In genomic region chr14:54492345-54493131, GRCm38 (mm10) we compare ENCODE assay signal across 9 mouse cellular contexts. TPM values are rescaled to one million over a fixed set of nuclear protein-coding genes. Genes with fewer than 3 reads are reported as not detected.
DNase-seq lines count a peak whose midpoint lies in the region; ATAC-seq and TF ChIP-seq lines count a peak whose summit lies in the region.
"Had no signal": no experiment of that assay in that cellular context is flagged by ENCODE, and none has a peak within 500 bp of the region (broad histone marks: within the 10 kb centered on the region; RNA-seq: fewer than 3 reads in every experiment).

No protein-coding gene starts in this region.

- H3K9me3 ChIP-seq in kidney, postnatal 0 days (replicated peaks; ENCODE audit: low read length): no peaks in the 10 kb centered on the region
- no peaks in the 10 kb centered on the region for H3K9me3 ChIP-seq in ES-Bruce4 (replicated peaks; ENCODE audit: control insufficient read depth, insufficient read depth, low read length, poor library complexity, severe bottlenecking)
- no peaks in the 10 kb centered on the region for H3K9me3 ChIP-seq in lung, postnatal 0 days (ENCODE audit: low read length)
- H3K9me3 ChIP-seq in hindbrain, embryonic 14.5 days (ENCODE audit: control insufficient read depth, low read length): no peaks in the 10 kb centered on the region
- H3K9me3 ChIP-seq in heart, embryonic 10.5 days: no peaks in the 10 kb centered on the region

- H3K36me3 ChIP-seq in kidney, postnatal 0 days (ENCODE audit: insufficient read depth, low read length): no peaks in the 10 kb centered on the region
- H3K36me3 ChIP-seq in ES-Bruce4 (ENCODE audit: control insufficient read depth, insufficient read depth, low read length, poor library complexity, severe bottlenecking): no peaks in the 10 kb centered on the region
- H3K36me3 ChIP-seq in lung, postnatal 0 days (ENCODE audit: insufficient read depth, low read length): no peaks in the 10 kb centered on the region
- no peaks in the 10 kb centered on the region for H3K36me3 ChIP-seq in hindbrain, embryonic 14.5 days (replicated peaks; ENCODE audit: control insufficient read depth, insufficient read depth)
- H3K36me3 ChIP-seq in heart, embryonic 10.5 days: no peaks in the 10 kb centered on the region

- peak; percentile 46 for DNase-seq in kidney, postnatal 0 days (ENCODE audit: low spot score)
- no peak for DNase-seq in kidney, postnatal 10 days
- DNase-seq in brain, embryonic 14.5 days (ENCODE audit: low read depth): peak; percentile 24
- DNase-seq in lung, postnatal 0 days (ENCODE audit: low spot score): peak; percentile 40
- DNase-seq in cerebellum, postnatal 10 days: no peak
- DNase-seq in hindbrain, embryonic 14.5 days (ENCODE audit: low spot score): no peak
- no peak for DNase-seq in heart, embryonic 10.5 days (ENCODE audit: low spot score)
- DNase-seq: kidney, postnatal 25 days had no signal

- peak; percentile 73 for TF ChIP-seq POLR2A in ES-Bruce4 (IDR thresholded peaks at IDR 0.05; ENCODE audit: insufficient read depth, low read length)
- no peak for TF ChIP-seq POLR2A in brain, embryonic 14.5 days (IDR thresholded peaks at IDR 0.05; ENCODE audit: borderline replicate concordance, extremely low read depth, insufficient read depth, insufficient read length, poor library complexity, severe bottlenecking)

- no peaks in the 10 kb centered on the region for H3K27me3 ChIP-seq in kidney, postnatal 0 days (ENCODE audit: insufficient read depth, low read length)
- no peaks in the 10 kb centered on the region for H3K27me3 ChIP-seq in ES-Bruce4 (ENCODE audit: control insufficient read depth, insufficient read depth, low read length, poor library complexity, severe bottlenecking)
- no peaks in the 10 kb centered on the region for H3K27me3 ChIP-seq in lung, postnatal 0 days (replicated peaks; ENCODE audit: insufficient read depth, low read length)
- H3K27me3 ChIP-seq in hindbrain, embryonic 14.5 days (ENCODE audit: control insufficient read depth, insufficient read depth, low read length): no peaks in the 10 kb centered on the region
- H3K27me3 ChIP-seq in heart, embryonic 10.5 days (ENCODE audit: insufficient read depth, poor library complexity, severe bottlenecking): no peaks in the 10 kb centered on the region

- TF ChIP-seq CTCF in kidney, postnatal 0 days (IDR thresholded peaks at IDR 0.05; ENCODE audit: low read depth): no peak
- no peak for TF ChIP-seq CTCF in ES-Bruce4 (IDR thresholded peaks at IDR 0.05; ENCODE audit: low read depth, low read length)
- no peak for TF ChIP-seq CTCF in brain, embryonic 14.5 days (IDR thresholded peaks at IDR 0.05; ENCODE audit: borderline replicate concordance, extremely low read depth, insufficient read depth, insufficient read length)
- no peak for TF ChIP-seq CTCF in lung, postnatal 0 days (IDR thresholded peaks at IDR 0.05)

- no peak overlapping the region for H3K4me2 ChIP-seq in kidney, postnatal 0 days (ENCODE audit: low read length)
- no peak overlapping the region for H3K4me2 ChIP-seq in lung, postnatal 0 days (replicated peaks; ENCODE audit: low read depth, low read length)
- no peak overlapping the region for H3K4me2 ChIP-seq in hindbrain, embryonic 14.5 days (replicated peaks)

- no peak overlapping the region for H3K4me3 ChIP-seq in kidney, postnatal 0 days (replicated peaks; ENCODE audit: low read depth, low read length)
- peak overlapping the region; percentile 60 for H3K4me3 ChIP-seq in ES-Bruce4 (ENCODE audit: low read depth, low read length)
- H3K4me3 ChIP-seq in lung, postnatal 0 days (ENCODE audit: low read depth, low read length): no peak overlapping the region
- H3K4me3 ChIP-seq in hindbrain, embryonic 14.5 days (replicated peaks; ENCODE audit: low read length): no peak overlapping the region
- no peak overlapping the region for H3K4me3 ChIP-seq in heart, embryonic 10.5 days

- WGBS in kidney, postnatal 0 days: 65% methylated on average over 18 of the region's 18 CpGs
- WGBS in lung, postnatal 0 days: 65% methylated on average over 18 of the region's 18 CpGs
- 70% methylated on average over 18 of the region's 18 CpGs for WGBS in hindbrain, embryonic 14.5 days
- 55% methylated on average over 18 of the region's 18 CpGs for WGBS in heart, embryonic 10.5 days

- H3K27ac ChIP-seq in kidney, postnatal 0 days: no peak overlapping the region
- H3K27ac ChIP-seq in ES-Bruce4 (ENCODE audit: insufficient read depth, low read length): peak overlapping the region; percentile 80
- no peak overlapping the region for H3K27ac ChIP-seq in lung, postnatal 0 days (ENCODE audit: low read length)
- no peak overlapping the region for H3K27ac ChIP-seq in hindbrain, embryonic 14.5 days
- no peak overlapping the region for H3K27ac ChIP-seq in heart, embryonic 10.5 days

- H3K9ac ChIP-seq in kidney, postnatal 0 days (ENCODE audit: low read depth, low read length): no peak overlapping the region
- peak overlapping the region; percentile 57 for H3K9ac ChIP-seq in ES-Bruce4 (ENCODE audit: low read depth, poor library complexity, severe bottlenecking)
- H3K9ac ChIP-seq in lung, postnatal 0 days (replicated peaks; ENCODE audit: low read depth): no peak overlapping the region
- H3K9ac ChIP-seq in hindbrain, embryonic 14.5 days: no peak overlapping the region

- no peak for TF ChIP-seq EP300 in ES-Bruce4 (IDR thresholded peaks at IDR 0.05; ENCODE audit: insufficient read depth, low read depth, low read length)
- no peak for TF ChIP-seq EP300 in lung, postnatal 0 days (IDR thresholded peaks at IDR 0.05)

- ATAC-seq in kidney, postnatal 0 days (replicated peaks; ENCODE audit: low FRiP score, low read depth): peak; percentile 73; the same call in 1 of the 2 replicates
- peak; percentile 88 for ATAC-seq in lung, postnatal 0 days
- ATAC-seq in hindbrain, embryonic 14.5 days (ENCODE audit: low FRiP score): no peak

- H3K4me1 ChIP-seq in kidney, postnatal 0 days (replicated peaks; ENCODE audit: insufficient read depth, low read length): no peaks in the 10 kb centered on the region
- no peaks in the 10 kb centered on the region for H3K4me1 ChIP-seq in ES-Bruce4 (ENCODE audit: control insufficient read depth, insufficient read depth, low read length)
- no peaks in the 10 kb centered on the region for H3K4me1 ChIP-seq in lung, postnatal 0 days (ENCODE audit: insufficient read depth, low read depth, low read length)
- no peaks in the 10 kb centered on the region for H3K4me1 ChIP-seq in hindbrain, embryonic 14.5 days (replicated peaks; ENCODE audit: control insufficient read depth, insufficient read depth, low read length)
- no peaks in the 10 kb centered on the region for H3K4me1 ChIP-seq in heart, embryonic 10.5 days

RNA-seq across cellular contexts. Expression of gene Rem2, which starts 16.6 kb away (rescaled TPM):
- polyA plus RNA-seq in kidney, postnatal 0 days (2015; fragmentation: Nextera tagmentation; extraction: Ambion mirVana): 4.3 and 4.4 TPM in 2 replicates
- polyA plus RNA-seq in ES-Bruce4 (2011; ENCODE audit: insufficient read depth, insufficient read length, low read depth, missing spikeins): 2.6 and 4.0 TPM in 2 replicates
- 24.7 and 31.3 TPM in 2 replicates for polyA plus RNA-seq in brain, embryonic 14.5 days (2012; rRNA removed)
- 11.9 and 16.0 TPM in 2 replicates for polyA plus RNA-seq in lung, postnatal 0 days (2015; fragmentation: Nextera tagmentation; extraction: Ambion mirVana)
- polyA plus RNA-seq in hindbrain, embryonic 14.5 days (2014; fragmentation: Nextera tagmentation; extraction: Ambion mirVana): 32.5 and 41.1 TPM in 2 replicates
- 2.4 and 3.8 TPM in 2 replicates for polyA plus RNA-seq in heart, embryonic 10.5 days (2016; fragmentation: Nextera tagmentation; extraction: Ambion mirVana)

RNA-seq across cellular contexts. Expression of gene Prmt5, which starts 24.8 kb away (rescaled TPM):
- 52.2 and 60.1 TPM in 2 replicates for polyA plus RNA-seq in kidney, postnatal 0 days (2015; fragmentation: Nextera tagmentation; extraction: Ambion mirVana)
- polyA plus RNA-seq in ES-Bruce4 (2011; ENCODE audit: insufficient read depth, insufficient read length, low read depth, missing spikeins): 165 and 183 TPM in 2 replicates
- 88.7 and 95.5 TPM in 2 replicates for polyA plus RNA-seq in brain, embryonic 14.5 days (2012; rRNA removed)
- polyA plus RNA-seq in lung, postnatal 0 days (2015; fragmentation: Nextera tagmentation; extraction: Ambion mirVana): 21.2 and 24.3 TPM in 2 replicates
- polyA plus RNA-seq in hindbrain, embryonic 14.5 days (2014; fragmentation: Nextera tagmentation; extraction: Ambion mirVana): 90.0 and 99.7 TPM in 2 replicates
- 86.2 and 103 TPM in 2 replicates for polyA plus RNA-seq in heart, embryonic 10.5 days (2016; fragmentation: Nextera tagmentation; extraction: Ambion mirVana)

RNA-seq across cellular contexts. Expression of gene Lrp10, which starts 28.6 kb away (rescaled TPM):
- 76.5 and 78.4 TPM in 2 replicates for polyA plus RNA-seq in kidney, postnatal 0 days (2015; fragmentation: Nextera tagmentation; extraction: Ambion mirVana)
- 22.9 and 25.8 TPM in 2 replicates for polyA plus RNA-seq in ES-Bruce4 (2011; ENCODE audit: insufficient read depth, insufficient read length, low read depth, missing spikeins)
- polyA plus RNA-seq in brain, embryonic 14.5 days (2012; rRNA removed): 39.6 and 41.5 TPM in 2 replicates
- 92.5 and 96.5 TPM in 2 replicates for polyA plus RNA-seq in lung, postnatal 0 days (2015; fragmentation: Nextera tagmentation; extraction: Ambion mirVana)
- polyA plus RNA-seq in hindbrain, embryonic 14.5 days (2014; fragmentation: Nextera tagmentation; extraction: Ambion mirVana): 29.2 and 30.8 TPM in 2 replicates
- polyA plus RNA-seq in heart, embryonic 10.5 days (2016; fragmentation: Nextera tagmentation; extraction: Ambion mirVana): 44.8 and 51.0 TPM in 2 replicates

Comparison
In these comparisons a context has a peak if more than half of its experiments do, and no peak if none do; other contexts are left out.
1. DNase-seq: peak in kidney, postnatal 0 days (single experiment), brain, embryonic 14.5 days (single experiment) and lung, postnatal 0 days (single experiment); none in kidney, postnatal 10 days (single experiment), cerebellum, postnatal 10 days (0 of 2), hindbrain, embryonic 14.5 days (single experiment) and heart, embryonic 10.5 days (single experiment).